Mouse (Mus musculus) CH12.LX (cell line): Measurements from ENCODE around the gene Hsf4. TPM values are rescaled to one million over a fixed set of nuclear protein-coding genes. Genes with fewer than 3 reads are reported as not detected.

Source experiments
- DNase-seq: peaks from one replicate; pipeline ENCODE4 v3.0.0-alpha.2; 2013; ENCODE audit errors: extremely low read depth
- H3K27ac ChIP-seq: 2 replicates; pipeline ENCODE4 v1.5.1; 2012; ENCODE audit warnings: low read depth, mild to moderate bottlenecking, control low read depth, moderate library complexity; ENCODE audit not compliant: insufficient read depth
- H3K27me3 ChIP-seq: replicated peaks from 2 replicates; pipeline ENCODE3; 2012; ENCODE audit warnings: inconsistent platforms
- H3K36me3 ChIP-seq, 2 experiments: replicated peaks in 1 of 2; 2 replicates each; pipeline versions ENCODE3 to v1.6.1; 2012; ENCODE audit warnings: inconsistent platforms in 1 of 2, low read length in 1 of 2, mild to moderate bottlenecking in 1 of 2, mixed read lengths in 1 of 2, moderate library complexity in 1 of 2; ENCODE audit not compliant: control insufficient read depth in 1 of 2, insufficient read depth in 1 of 2
- H3K4me1 ChIP-seq, 2 experiments: 2 replicates each; pipeline ENCODE4 v1.6.1; 2012; ENCODE audit warnings: inconsistent platforms in 1 of 2, moderate library complexity in 1 of 2; ENCODE audit not compliant: insufficient read depth in 2 of 2, control insufficient read depth in 1 of 2
- H3K4me2 ChIP-seq: 2 replicates; pipeline ENCODE4 v1.6.1; 2012; ENCODE audit warnings: low read depth, mild to moderate bottlenecking, control low read depth; ENCODE audit not compliant: poor library complexity, insufficient read depth, severe bottlenecking
- H3K4me3 ChIP-seq, 3 experiments: fragments of 150-350 bp in 1 of 3; sonication (generic) in 1 of 3; replicated peaks in 1 of 3; 2 replicates each; pipeline versions ENCODE3 to v1.5.1; 2011 to 2012; ENCODE audit warnings: low read depth in 2 of 3, low read length in 2 of 3, mild to moderate bottlenecking in 2 of 3, moderate library complexity in 2 of 3, control low read depth in 1 of 3, improper control_type of control experiment in 1 of 3, inconsistent platforms in 1 of 3, mixed read lengths in 1 of 3; ENCODE audit not compliant: poor library complexity in 1 of 3
- H3K79me2 ChIP-seq: replicated peaks from 2 replicates; pipeline ENCODE4 v1.6.1; 2012; ENCODE audit warnings: mild to moderate bottlenecking, moderate library complexity; ENCODE audit not compliant: control insufficient read depth, poor library complexity, insufficient read depth, severe bottlenecking; ENCODE audit errors: extremely low read depth
- H3K9ac ChIP-seq: 2 replicates; pipeline ENCODE4 v1.6.1; 2012; ENCODE audit warnings: low read depth, mild to moderate bottlenecking, control low read depth, moderate library complexity; ENCODE audit not compliant: insufficient read depth
- H3K9me3 ChIP-seq: replicated peaks from 2 replicates; pipeline ENCODE3; 2012; ENCODE audit warnings: low read length, inconsistent platforms, mixed read lengths
- BHLHE40 ChIP-seq: IDR thresholded peaks from 2 replicates; pipeline ENCODE4 v1.6.1; 2011; ENCODE audit warnings: mild to moderate bottlenecking, low read depth, low read length, improper control_type of control experiment
- CHD1 ChIP-seq: IDR thresholded peaks from 2 replicates; pipeline ENCODE4 v1.6.1; 2012; ENCODE audit warnings: low read depth, low read length, improper control_type of control experiment, inconsistent platforms
- CHD2 ChIP-seq: IDR thresholded peaks from 2 replicates; pipeline ENCODE4 v1.6.1; 2011; ENCODE audit warnings: low read length, improper control_type of control experiment
- E2F4 ChIP-seq: IDR thresholded peaks from 2 replicates; pipeline ENCODE4 v1.6.1; 2011; ENCODE audit warnings: low read depth, low read length, improper control_type of control experiment; ENCODE audit not compliant: insufficient replicate concordance
- ELF1 ChIP-seq: IDR thresholded peaks from 2 replicates; pipeline ENCODE4 v1.6.1; 2014; ENCODE audit warnings: low read depth, mild to moderate bottlenecking, inconsistent platforms, low read length, improper control_type of control experiment
- ETS1 ChIP-seq: conservative IDR thresholded peaks from 2 replicates; pipeline ENCODE4 v1.6.1; 2012; ENCODE audit warnings: low read depth, mild to moderate bottlenecking, inconsistent platforms, low read length, improper control_type of control experiment, moderate library complexity
- GABPA ChIP-seq: IDR thresholded peaks from 2 replicates; pipeline ENCODE4 v1.6.1; 2012; ENCODE audit warnings: low read depth, low read length, improper control_type of control experiment, inconsistent platforms; ENCODE audit not compliant: insufficient replicate concordance
- IRF4 ChIP-seq: IDR thresholded peaks from 2 replicates; pipeline ENCODE4 v1.6.1; 2014; ENCODE audit warnings: low read depth, mild to moderate bottlenecking, inconsistent platforms, low read length, improper control_type of control experiment
- KAT2A ChIP-seq: IDR thresholded peaks from 2 replicates; pipeline ENCODE4 v1.6.1; 2012; ENCODE audit warnings: low read length, improper control_type of control experiment, inconsistent platforms; ENCODE audit not compliant: insufficient replicate concordance
- MAFK ChIP-seq: IDR thresholded peaks from 2 replicates; pipeline ENCODE4 v1.6.1; 2011; ENCODE audit warnings: low read length, improper control_type of control experiment; ENCODE audit not compliant: insufficient replicate concordance
- MEF2A ChIP-seq: IDR thresholded peaks from 2 replicates; pipeline ENCODE4 v1.6.1; 2014; ENCODE audit warnings: low read depth, mild to moderate bottlenecking, inconsistent platforms, low read length, improper control_type of control experiment, borderline replicate concordance
- MXI1 ChIP-seq: IDR thresholded peaks from 2 replicates; pipeline ENCODE4 v1.6.1; 2011; ENCODE audit warnings: mild to moderate bottlenecking, low read depth, low read length, improper control_type of control experiment
- MYC ChIP-seq: IDR thresholded peaks from 2 replicates; pipeline ENCODE4 v1.6.1; 2011; ENCODE audit warnings: low read depth, mild to moderate bottlenecking, improper control_type of control experiment, low read length
- NELFE ChIP-seq: IDR thresholded peaks from 2 replicates; pipeline ENCODE4 v1.6.1; 2011; ENCODE audit warnings: low read depth, low read length, improper control_type of control experiment
- NRF1 ChIP-seq: IDR thresholded peaks from 2 replicates; pipeline ENCODE4 v1.6.1; 2014; ENCODE audit warnings: low read depth, mild to moderate bottlenecking, inconsistent platforms, low read length, improper control_type of control experiment, moderate library complexity
- SMC3 ChIP-seq: IDR thresholded peaks from 2 replicates; pipeline ENCODE4 v1.6.1; 2011; ENCODE audit warnings: low read depth, low read length, improper control_type of control experiment
- TBP ChIP-seq: conservative IDR thresholded peaks from 2 replicates; pipeline ENCODE4 v1.6.1; 2011; ENCODE audit warnings: low read depth, low read length, improper control_type of control experiment
- TCF12 ChIP-seq: IDR thresholded peaks from 2 replicates; pipeline ENCODE4 v1.6.1; 2014; ENCODE audit warnings: low read depth, mild to moderate bottlenecking, inconsistent platforms, low read length, improper control_type of control experiment
- USF1 ChIP-seq: IDR thresholded peaks from 2 replicates; pipeline ENCODE4 v1.6.1; 2014; ENCODE audit warnings: low read depth, mild to moderate bottlenecking, inconsistent platforms, low read length, improper control_type of control experiment
- USF2 ChIP-seq: conservative IDR thresholded peaks from 2 replicates; pipeline ENCODE4 v1.6.1; 2011; ENCODE audit warnings: low read depth, low read length, improper control_type of control experiment
- ZC3H11A ChIP-seq: IDR thresholded peaks from 2 replicates; pipeline ENCODE4 v1.6.1; 2012; ENCODE audit warnings: low read depth, mild to moderate bottlenecking, inconsistent platforms, low read length, improper control_type of control experiment
- ZMIZ1 ChIP-seq: IDR thresholded peaks from 2 replicates; pipeline ENCODE4 v1.6.1; 2012; ENCODE audit warnings: low read depth, mild to moderate bottlenecking, inconsistent platforms, low read length, improper control_type of control experiment
- dilution Hi-C: fragments of 300-500 bp; cut with MboI; formaldehyde crosslinking; loops from 2 replicates; pipeline ENCODE4 v1.14.3; 2020; ENCODE audit warnings: low sequenced_read_pairs; ENCODE audit not compliant: extremely low pct_unique_long_range_greater_than_20kb, extremely low pct_ligation_motif_present
- in situ Hi-C: fragments of 300-500 bp; cut with MboI; formaldehyde crosslinking; loops from 3 replicates; pipeline ENCODE4 v1.14.3; 2019; ENCODE audit warnings: low sequenced_read_pairs, low pct_ligation_motif_present, low pct_unique_long_range_greater_than_20kb, mixed read lengths
- polyA plus RNA-seq: library from polyadenylated mRNA; unstranded; fragments of >175 nt; gene quantifications from 2 replicates; pipeline ENCODE4 v1.2.1, GENCODE M21; 2012; ENCODE audit warnings: low read depth; ENCODE audit not compliant: insufficient read length
- total RNA-seq, 2 experiments: library from RNA; depleted of rRNA; stranded (reverse); fragments of 300-350 nt in 1 of 2; fragments of >200 nt in 1 of 2; gene quantifications; 2 replicates each; pipeline ENCODE4 v1.2.3; 2012 to 2014

Hsf4 gene
- total and polyA plus RNA-seq, 3 experiments: 0.08 TPM; not detected in 2

DNA sequence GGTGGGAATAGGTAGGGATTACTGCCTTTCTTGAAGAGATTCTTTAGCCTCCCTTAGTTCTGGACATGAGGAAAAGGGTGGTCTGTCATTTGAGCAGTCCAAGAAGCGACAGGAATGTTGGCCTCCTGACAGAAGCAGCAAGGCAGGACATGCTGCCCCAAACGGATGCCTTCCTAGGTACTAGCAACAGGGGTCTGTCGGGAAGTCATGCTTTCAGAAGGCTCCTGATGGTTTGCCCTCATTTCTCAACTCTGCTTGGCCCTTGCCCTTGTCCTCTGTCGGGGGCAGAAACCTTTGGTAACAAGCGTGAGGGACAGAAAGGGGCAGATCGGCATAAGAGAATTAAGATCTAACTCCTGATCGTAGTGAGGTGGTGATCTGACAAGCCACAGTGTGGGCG is 40.5 kb downstream of the Hsf4 start (continued):
- no peak for TF ChIP-seq USF1
- no peak for TF ChIP-seq ZC3H11A

DNA sequence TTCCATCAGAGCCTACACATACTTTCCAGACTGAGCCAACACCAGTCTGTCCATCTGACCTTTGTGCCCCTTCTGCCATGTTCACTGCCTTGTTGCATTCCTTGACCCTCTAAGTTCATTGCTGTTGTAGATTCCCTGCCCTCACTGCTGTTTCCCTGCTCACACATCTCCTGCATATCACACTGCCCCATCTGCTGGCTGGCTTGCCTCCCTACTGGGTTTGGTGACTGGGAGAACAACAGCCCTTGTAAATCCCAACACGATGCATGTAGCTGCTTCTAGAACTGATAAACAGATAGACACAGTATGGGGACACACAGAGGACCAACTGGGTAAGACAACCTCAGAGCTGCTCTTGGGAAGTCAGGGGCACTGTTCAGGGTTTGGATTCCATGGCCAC is 42.1 kb downstream of the Hsf4 start:
- Histone ChIP-seq H3K36me3 (peaks cover 89 to 99% of the 10 kb centered on the region in 2 experiments), H3K4me3 (no peak overlapping the region), H3K4me2 (no peak overlapping the region), H3K9ac (no peak overlapping the region), H3K79me2 (no peaks in the 10 kb centered on the region), H3K27ac (no peak overlapping the region), H3K4me1 (peaks cover 0 to 2% of the 10 kb centered on the region in 2 experiments; a peak in 2 of 4 replicates), H3K27me3 (no peaks in the 10 kb centered on the region), H3K9me3 (peaks cover 2% of the 10 kb centered on the region)
- no peak for DNase-seq
- in situ Hi-C loops: no loop called here
- dilution Hi-C loops: no loop called here
- TF ChIP-seq ZMIZ1 (no peak), MYC (no peak), CHD1 (no peak), KAT2A (no peak), MEF2A (no peak), NELFE (no peak), TBP (no peak)
- TF ChIP-seq, all 38 proteins: peak for 0

DNA sequence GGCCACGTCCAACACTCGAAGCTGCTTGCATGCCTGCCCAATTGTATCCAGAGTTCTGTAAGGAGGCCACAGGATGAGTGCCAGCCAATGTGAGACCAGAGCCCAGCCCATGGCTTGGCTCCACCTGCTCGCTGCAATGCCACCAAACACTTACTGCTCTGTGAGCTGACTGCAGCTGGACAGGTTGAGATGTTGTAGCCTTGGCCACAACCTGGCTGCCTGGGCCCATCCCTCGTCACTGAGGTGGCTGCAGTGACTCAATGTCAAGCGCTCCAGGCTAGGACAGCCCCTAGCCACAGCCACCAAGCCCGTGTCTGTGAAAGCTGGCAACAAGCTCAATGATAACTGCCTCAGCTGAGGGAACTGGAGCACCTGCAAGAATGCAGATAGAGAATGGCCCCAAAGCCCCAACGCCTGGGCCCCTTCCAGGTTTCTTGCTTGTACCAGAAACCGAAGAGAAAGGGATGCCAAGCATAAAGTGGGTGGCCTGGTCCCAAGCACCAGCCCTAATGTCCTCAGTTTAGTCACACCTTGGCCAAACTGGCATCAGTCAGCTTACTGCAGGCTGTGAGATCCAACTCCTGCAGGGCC is 43.4 kb downstream of the Hsf4 start:
- dilution Hi-C loops: no loop called here
- H3K36me3 ChIP-seq: peaks cover 79 to 99% of the 10 kb centered on the region in 2 experiments
- H3K27me3 ChIP-seq: no peaks in the 10 kb centered on the region
- no peak for DNase-seq
- H3K4me1 ChIP-seq: no peaks in the 10 kb centered on the region
- in situ Hi-C loops: no loop called here
- H3K4me2 ChIP-seq: no peak overlapping the region
- H3K9me3 ChIP-seq: peaks cover 2% of the 10 kb centered on the region
- TF ChIP-seq MAFK (no peak), IRF4 (no peak), CHD2 (no peak), SMC3 (no peak), GABPA (no peak), TCF12 (no peak), ZMIZ1 (no peak), NRF1 (no peak), ZC3H11A (no peak), ELF1 (no peak), USF2 (no peak), MXI1 (no peak), BHLHE40 (no peak), USF1 (no peak), CHD1 (no peak), ETS1 (no peak), MEF2A (no peak), E2F4 (no peak)
- H3K79me2 ChIP-seq: no peaks in the 10 kb centered on the region
- H3K9ac ChIP-seq: no peak overlapping the region
- no peak overlapping the region for H3K27ac ChIP-seq
- H3K4me3 ChIP-seq: no peak overlapping the region
